Mouse (Mus musculus) lung, postnatal 0 days (tissue): ENCODE results near the gene Elovl1. TPM values are rescaled to one million over a fixed set of nuclear protein-coding genes. Genes with fewer than 3 reads are reported as not detected.

Source experiments
- ATAC-seq: fragments of 200-750 bp; cut with Nextera tagmentation; 2 replicates; pipeline ENCODE4 v1.8.0; 2017; ENCODE audit warnings: moderate library complexity
- DNase-seq: peaks from one replicate; pipeline ENCODE4 v3.0.0-alpha.2; 2016; ENCODE audit warnings: low spot score
- H3K27ac ChIP-seq: fragments of 300-500 bp; sonication (generic); 2 replicates; pipeline ENCODE4 v1.5.1; 2014; ENCODE audit warnings: antibody characterized with exemption, mild to moderate bottlenecking, low read length, mixed read lengths
- H3K27me3 ChIP-seq: fragments of 300-500 bp; sonication (generic); replicated peaks from 2 replicates; pipeline ENCODE4 v1.6.1; 2014; ENCODE audit warnings: low read length, mixed read lengths; ENCODE audit not compliant: insufficient read depth
- H3K36me3 ChIP-seq: fragments of 300-500 bp; sonication (generic); 2 replicates; pipeline ENCODE4 v1.6.1; 2014; ENCODE audit warnings: low read length, mixed read lengths; ENCODE audit not compliant: insufficient read depth
- H3K4me1 ChIP-seq: fragments of 300-500 bp; sonication (generic); 2 replicates; pipeline ENCODE4 v1.6.1; 2014; ENCODE audit warnings: antibody characterized with exemption, low read depth, low read length, mixed read lengths; ENCODE audit not compliant: insufficient read depth
- H3K4me2 ChIP-seq: fragments of 300-500 bp; sonication (generic); replicated peaks from 2 replicates; pipeline ENCODE4 v1.6.1; 2014; ENCODE audit warnings: low read depth, mild to moderate bottlenecking, low read length, moderate library complexity, mixed read lengths
- H3K4me3 ChIP-seq: fragments of 300-500 bp; sonication (generic); 2 replicates; pipeline ENCODE4 v1.5.1; 2014; ENCODE audit warnings: low read depth, low read length
- H3K9ac ChIP-seq: fragments of 300-500 bp; sonication (generic); replicated peaks from 2 replicates; pipeline ENCODE4 v1.6.1; 2014; ENCODE audit warnings: low read depth, mild to moderate bottlenecking
- H3K9me3 ChIP-seq: fragments of 300-500 bp; sonication (generic); 2 replicates; pipeline ENCODE4 v1.6.1; 2016; ENCODE audit warnings: low read length, mixed read lengths
- CTCF ChIP-seq: IDR thresholded peaks from 2 replicates; pipeline ENCODE4 v1.5.1; 2016; ENCODE audit warnings: antibody characterized with exemption, mild to moderate bottlenecking
- EP300 ChIP-seq: IDR thresholded peaks from 2 replicates; pipeline ENCODE4 v1.6.1; 2016; ENCODE audit warnings: antibody characterized with exemption, mild to moderate bottlenecking, control low read depth
- WGBS: fragments of 180-500 bp; shearing (Covaris S2); extraction: QIAGEN DNeasy Blood & Tissue Kit; methylation state at CpG from one replicate; pipeline ENCODE4 v1.1.7; 2014; 5-methylcytosine and 5-hydroxymethylcytosine counted together
- polyA plus RNA-seq: library from polyadenylated mRNA; unstranded; fragments of >200 nt; fragmentation: Nextera tagmentation; extraction: Ambion mirVana; gene quantifications from 2 replicates; pipeline ENCODE4 v1.2.1, GENCODE M21; 2015

Elovl1 gene
- polyA plus RNA-seq, 1 experiment from 2014 or later = 351 TPM

DNA sequence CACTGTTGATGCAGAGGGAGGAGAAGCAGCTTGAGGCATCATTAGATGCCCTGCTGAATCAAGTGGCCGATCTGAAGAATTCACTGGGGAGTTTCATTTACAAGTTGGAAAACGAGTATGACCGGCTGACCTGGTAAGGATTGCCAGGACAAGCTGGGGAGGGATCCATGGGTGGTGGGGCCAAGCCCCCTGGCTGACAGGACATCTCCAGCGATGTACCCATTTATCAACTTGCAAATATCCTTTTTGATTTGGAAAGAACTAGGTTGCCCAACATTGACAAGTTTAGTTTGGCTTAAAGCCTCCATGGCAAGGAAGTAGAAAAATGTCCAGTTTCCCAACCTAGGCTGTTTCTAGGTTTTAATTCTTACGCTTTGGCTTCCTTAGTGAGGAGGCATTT, 17.0 kb upstream of the Elovl1 start:
- no peak overlapping the region for H3K9ac ChIP-seq
- no peak for DNase-seq
- H3K4me1 ChIP-seq = peaks cover 10% of the 10 kb centered on the region; the same call in 1 of the 2 replicates
- 80% methylated on average over 5 of the region's 5 CpGs for WGBS
- no peak overlapping the region for H3K4me3 ChIP-seq
- peaks cover 33% of the 10 kb centered on the region for H3K36me3 ChIP-seq
- no peak for ATAC-seq
- no peaks in the 10 kb centered on the region for H3K9me3 ChIP-seq
- H3K27ac ChIP-seq = no peak overlapping the region
- H3K27me3 ChIP-seq = no peaks in the 10 kb centered on the region
- no peak for TF ChIP-seq CTCF
- no peak for TF ChIP-seq EP300
- no peak overlapping the region for H3K4me2 ChIP-seq

DNA sequence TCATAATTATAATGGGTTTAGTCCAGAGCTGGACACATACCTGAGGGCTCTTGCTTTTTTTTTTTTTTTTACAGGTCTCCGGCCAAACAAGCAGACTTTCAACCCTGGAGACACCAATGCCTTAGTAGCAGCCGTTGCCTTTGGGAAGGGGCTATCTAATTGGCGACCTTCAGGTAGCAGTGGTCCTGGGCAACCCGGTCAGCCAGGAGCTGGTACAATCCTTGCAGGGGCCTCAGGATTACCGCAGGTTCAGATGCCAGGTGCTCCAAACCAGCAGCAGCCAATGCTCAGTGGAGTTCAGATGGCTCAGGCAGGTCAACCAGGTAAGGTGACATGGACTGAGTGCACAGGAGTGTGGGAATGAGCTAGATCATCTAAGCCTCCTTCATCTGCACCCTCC, 14.3 kb upstream of the Elovl1 start:
- TF ChIP-seq EP300 = no peak
- TF ChIP-seq CTCF = no peak
- Histone ChIP-seq H3K9me3 (no peaks in the 10 kb centered on the region), H3K27me3 (no peaks in the 10 kb centered on the region), H3K4me1 (peaks cover 10% of the 10 kb centered on the region; the same call in 1 of the 2 replicates), H3K4me3 (no peak overlapping the region), H3K4me2 (no peak overlapping the region), H3K27ac (no peak overlapping the region), H3K36me3 (peaks cover 43% of the 10 kb centered on the region), H3K9ac (no peak overlapping the region)
- 96% methylated on average over 5 of the region's 5 CpGs for WGBS
- DNase-seq = no peak
- no peak for ATAC-seq

DNA sequence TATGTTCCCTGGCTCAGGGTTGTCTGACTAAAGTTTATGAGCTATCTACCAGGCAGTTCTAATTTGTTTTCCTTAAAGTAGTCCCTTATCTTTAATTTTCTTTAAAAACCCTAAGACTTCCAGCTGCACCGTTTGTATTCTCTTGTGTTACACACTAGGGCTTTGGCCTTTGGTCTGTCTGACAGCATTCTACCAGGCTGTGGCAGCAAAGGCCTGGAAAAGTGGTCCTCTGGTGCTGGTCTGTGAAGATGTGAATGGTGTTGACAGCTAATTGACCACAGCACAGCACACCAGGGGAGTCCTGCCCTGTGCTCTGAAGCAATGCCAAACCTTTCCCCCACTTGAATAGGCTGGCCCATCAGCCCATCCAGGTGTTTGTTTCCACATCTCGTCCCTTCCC, 12.1 kb upstream of the Elovl1 start:
- TF ChIP-seq EP300 = no peak
- TF ChIP-seq CTCF = peak; percentile 24; the same call in 1 of the 2 replicates
- Histone ChIP-seq H3K27ac (no peak overlapping the region), H3K9ac (no peak overlapping the region), H3K9me3 (no peaks in the 10 kb centered on the region), H3K4me3 (no peak overlapping the region), H3K36me3 (peaks cover 54% of the 10 kb centered on the region), H3K4me2 (no peak overlapping the region), H3K27me3 (no peaks in the 10 kb centered on the region), H3K4me1 (no peaks in the 10 kb centered on the region)
- ATAC-seq (no peak), DNase-seq (no peak)
- WGBS = 66% methylated on average over 2 of the region's 2 CpGs

DNA sequence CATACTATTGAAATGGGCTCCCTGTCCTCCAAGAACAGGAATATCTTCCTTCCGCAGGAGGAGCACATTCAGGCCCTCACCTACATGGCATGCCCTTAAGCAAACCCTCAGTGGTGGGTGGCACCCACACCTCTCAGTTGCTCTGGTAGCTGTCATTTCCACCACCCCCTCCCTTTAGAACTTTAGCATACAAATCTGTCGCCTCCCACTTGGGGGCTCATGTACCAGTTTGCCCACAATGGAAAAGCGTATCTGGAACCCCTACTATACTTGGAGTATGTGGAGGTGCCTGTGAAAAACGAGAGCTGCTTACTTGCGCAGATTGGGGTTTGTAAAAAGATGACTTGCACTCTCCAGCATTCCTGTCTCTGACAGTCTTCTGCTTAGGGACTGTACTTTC, 11.6 kb upstream of the Elovl1 start:
- Histone ChIP-seq H3K36me3 (peaks cover 58% of the 10 kb centered on the region), H3K9ac (no peak overlapping the region), H3K27me3 (no peaks in the 10 kb centered on the region), H3K4me2 (no peak overlapping the region), H3K27ac (no peak overlapping the region), H3K4me1 (no peaks in the 10 kb centered on the region), H3K4me3 (no peak overlapping the region), H3K9me3 (no peaks in the 10 kb centered on the region)
- no peak for DNase-seq
- 95% methylated on average over 5 of the region's 5 CpGs for WGBS
- no peak for ATAC-seq
- TF ChIP-seq EP300 = no peak
- TF ChIP-seq CTCF = no peak

DNA sequence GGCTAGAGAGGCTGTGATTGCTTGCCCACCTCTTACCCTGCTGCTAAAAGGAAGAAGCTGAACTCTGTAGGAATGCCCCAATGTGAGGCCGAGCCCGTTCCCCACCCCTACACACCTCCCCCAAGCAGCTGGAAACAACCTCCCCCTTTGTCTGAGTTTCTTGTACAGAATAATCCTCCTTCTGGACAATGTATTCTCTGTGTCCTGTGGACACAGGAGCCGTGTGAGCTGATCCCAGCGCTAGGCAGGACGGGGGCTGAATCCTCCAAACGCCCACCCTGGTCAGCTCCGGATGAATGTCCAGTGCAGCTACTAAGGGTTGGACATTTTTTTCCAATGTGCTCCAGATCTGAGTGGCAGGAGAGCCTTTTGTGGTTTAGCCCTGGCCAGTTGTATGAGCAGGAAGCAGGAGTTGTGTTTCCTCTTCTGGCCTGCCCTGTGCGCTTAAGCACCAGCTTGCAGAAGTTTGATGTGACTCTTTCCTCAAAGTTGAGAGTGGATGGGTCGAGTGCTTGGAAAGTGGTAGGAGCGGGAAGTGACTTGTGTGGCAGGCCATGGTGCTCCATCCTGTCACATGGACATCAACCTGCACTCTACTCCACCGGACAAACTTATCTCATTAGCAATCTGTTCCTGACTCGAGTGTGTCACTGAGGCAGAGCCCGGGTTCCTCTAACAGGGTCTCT, 10.6 kb upstream of the Elovl1 start:
- TF ChIP-seq EP300 = no peak
- Histone ChIP-seq H3K36me3 (peaks cover 55% of the 10 kb centered on the region), H3K27me3 (no peaks in the 10 kb centered on the region), H3K4me1 (no peaks in the 10 kb centered on the region), H3K4me3 (no peak overlapping the region), H3K9me3 (no peaks in the 10 kb centered on the region), H3K27ac (no peak overlapping the region), H3K4me2 (no peak overlapping the region), H3K9ac (no peak overlapping the region)
- no peak for DNase-seq
- ATAC-seq = peak; percentile 35; the same call in 1 of the 2 replicates
- 73% methylated on average over 13 of the region's 13 CpGs for WGBS

DNA sequence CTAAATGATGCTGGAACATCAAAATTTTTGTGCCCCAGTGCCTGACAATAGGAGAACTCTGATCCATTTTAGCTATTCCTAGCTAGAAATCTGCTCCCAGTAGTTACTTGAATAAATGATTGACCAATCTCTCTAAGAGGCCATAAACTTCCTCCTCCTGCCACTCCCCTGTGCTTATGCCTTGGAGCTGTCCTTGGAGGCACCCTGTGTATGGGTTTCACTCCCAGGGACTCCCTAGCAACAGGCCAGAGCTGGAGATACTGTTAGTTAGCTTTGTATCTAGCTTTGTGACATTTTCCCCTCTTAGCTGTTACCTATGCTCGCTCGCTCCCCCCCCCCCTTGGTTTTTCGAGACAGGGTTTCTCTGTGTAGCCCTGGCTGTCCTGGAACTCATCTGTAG, 6.5 kb upstream of the Elovl1 start:
- Histone ChIP-seq H3K27me3 (no peaks in the 10 kb centered on the region), H3K36me3 (peaks cover 25% of the 10 kb centered on the region), H3K9ac (no peak overlapping the region), H3K27ac (no peak overlapping the region), H3K9me3 (no peaks in the 10 kb centered on the region), H3K4me1 (no peaks in the 10 kb centered on the region), H3K4me3 (no peak overlapping the region), H3K4me2 (no peak overlapping the region)
- DNase-seq (peak; percentile 45), ATAC-seq (no peak)
- TF ChIP-seq EP300 = no peak
- WGBS = 95% methylated on average over 2 of the region's 3 CpGs
